Mouse (Mus musculus) kidney, postnatal 25 days (tissue): ENCODE measurements around the gene Myo10.

Experiments
- DNase-seq, 2 experiments: peaks; one replicate each; pipeline ENCODE4 v3.0.0; 2021; ENCODE audit warnings: mixed read lengths in 2 of 2

Gene Myo10

GRCm38 (mm10) chr15:25622200-25622866 is at the start of gene Myo10:
Myo10 (plus strand) TSS chr15:25622525.
- peak; percentile 100 for DNase-seq

GRCm38 (mm10) chr15:25573113-25573512 is 49.2 kb upstream of the Myo10 start:
- DNase-seq, result no peak

- DNase-seq, result no peak
Observed at GRCm38 (mm10) chr15:25573876-25574601, 48.3 kb upstream of the Myo10 start.

GRCm38 (mm10) chr15:25577327-25578051 is 44.8 kb upstream of the Myo10 start:
- DNase-seq, result no peak

- DNase-seq, result no peak
Observed at GRCm38 (mm10) chr15:25578369-25578768, 44.0 kb upstream of the Myo10 start.

GRCm38 (mm10) chr15:25580731-25581130 is 41.6 kb upstream of the Myo10 start:
- peak; percentile 33 to 59 for DNase-seq

GRCm38 (mm10) chr15:25582055-25582454 is 40.3 kb upstream of the Myo10 start:
- no peak for DNase-seq

- no peak for DNase-seq
Observed at GRCm38 (mm10) chr15:25583361-25583760, 39.0 kb upstream of the Myo10 start.

GRCm38 (mm10) chr15:25586828-25587227 is 35.5 kb upstream of the Myo10 start:
- peak in 1 of 2 experiments; percentile 40 for DNase-seq

- no peak for DNase-seq
Observed at GRCm38 (mm10) chr15:25587943-25588342, 34.4 kb upstream of the Myo10 start.

GRCm38 (mm10) chr15:25589318-25589902 is 32.9 kb upstream of the Myo10 start:
- DNase-seq, result peak; percentile 45 to 73

GRCm38 (mm10) chr15:25589916-25590315 is 32.4 kb upstream of the Myo10 start:
- DNase-seq, result peak; percentile 62 to 76

GRCm38 (mm10) chr15:25590891-25591290 is 31.4 kb upstream of the Myo10 start:
- no peak for DNase-seq

GRCm38 (mm10) chr15:25591964-25592363 is 30.4 kb upstream of the Myo10 start:
- no peak for DNase-seq

GRCm38 (mm10) chr15:25593469-25594150 is 28.7 kb upstream of the Myo10 start:
- no peak for DNase-seq

GRCm38 (mm10) chr15:25598313-25598712 is 24.0 kb upstream of the Myo10 start:
- no peak for DNase-seq

- no peak for DNase-seq
Observed at GRCm38 (mm10) chr15:25602306-25602705, 20.0 kb upstream of the Myo10 start.

- no peak for DNase-seq
Observed at GRCm38 (mm10) chr15:25603286-25603685, 19.0 kb upstream of the Myo10 start.

GRCm38 (mm10) chr15:25604231-25604630 is 18.1 kb upstream of the Myo10 start:
- DNase-seq, result no peak

GRCm38 (mm10) chr15:25605376-25605775 is 16.9 kb upstream of the Myo10 start:
- DNase-seq, result no peak

GRCm38 (mm10) chr15:25608742-25609141 is 13.6 kb upstream of the Myo10 start:
- no peak for DNase-seq

GRCm38 (mm10) chr15:25609253-25609652 is 13.1 kb upstream of the Myo10 start:
- no peak for DNase-seq

- no peak for DNase-seq
Observed at GRCm38 (mm10) chr15:25611178-25611577, 11.1 kb upstream of the Myo10 start.
